Mouse (Mus musculus): ENCODE data around the gene Cstf3.

Cstf3 gene

GRCm38 (mm10) chr2:104711585-104712485, 121.5 kb downstream of the Cstf3 start, which contains the start of gene Tcp11l1:
Tcp11l1 (minus strand) TSS chr2:104712169.
- DNase-seq, result peak in 1 of 2 experiments; percentile 3

- no peak for DNase-seq
These were observed 122.1 kb downstream of the Cstf3 start for GRCm38 (mm10) chr2:104712486-104712809.

GRCm38 (mm10) chr2:104714254-104714691, 124.0 kb downstream of the Cstf3 start:
- DNase-seq, result no peak

Data from thymus, adult 18-20 months (tissue).